Mouse (Mus musculus) neural tube, embryonic 13.5 days (tissue): Measurements from ENCODE around the gene Plxnd1. TPM values are rescaled to one million over a fixed set of nuclear protein-coding genes. Genes with fewer than 3 reads are reported as not detected.

Experiments
- ATAC-seq: fragments of 200-750 bp; cut with Nextera tagmentation; 2 replicates; pipeline ENCODE4 v1.8.0; 2017; ENCODE audit warnings: low read depth, mild to moderate bottlenecking, moderate TSS enrichment, moderate library complexity
- H3K27ac ChIP-seq: fragments of 300-500 bp; sonication (generic); replicated peaks from 2 replicates; pipeline ENCODE4 v1.5.1; 2015; ENCODE audit warnings: moderate library complexity, mild to moderate bottlenecking, inconsistent platforms
- H3K27me3 ChIP-seq: fragments of 300-500 bp; sonication (generic); 2 replicates; pipeline ENCODE4 v1.6.1; 2015; ENCODE audit warnings: mild to moderate bottlenecking, inconsistent platforms
- H3K36me3 ChIP-seq: fragments of 300-500 bp; sonication (generic); 2 replicates; pipeline ENCODE4 v1.6.1; 2015; ENCODE audit warnings: mild to moderate bottlenecking, inconsistent platforms
- H3K4me1 ChIP-seq: fragments of 300-500 bp; sonication (generic); replicated peaks from 2 replicates; pipeline ENCODE4 v1.6.1; 2015; ENCODE audit warnings: inconsistent platforms
- H3K4me2 ChIP-seq: fragments of 300-500 bp; sonication (generic); 2 replicates; pipeline ENCODE4 v1.6.1; 2015; ENCODE audit warnings: inconsistent platforms, mild to moderate bottlenecking, moderate library complexity
- H3K4me3 ChIP-seq: fragments of 300-500 bp; sonication (generic); 2 replicates; pipeline ENCODE4 v1.5.1; 2015; ENCODE audit warnings: mild to moderate bottlenecking, inconsistent platforms
- H3K9ac ChIP-seq: fragments of 300-500 bp; sonication (generic); 2 replicates; pipeline ENCODE4 v1.6.1; 2015; ENCODE audit warnings: moderate library complexity, mild to moderate bottlenecking, inconsistent platforms
- H3K9me3 ChIP-seq: fragments of 300-500 bp; sonication (generic); 2 replicates; pipeline ENCODE4 v1.6.1; 2016; ENCODE audit warnings: inconsistent platforms
- WGBS: fragments of 180-500 bp; shearing (Covaris S2); methylation state at CpG from one replicate; pipeline ENCODE4 v1.1.7; 2015; 5-methylcytosine and 5-hydroxymethylcytosine counted together
- polyA plus RNA-seq: library from polyadenylated mRNA; unstranded; fragments of >200 nt; fragmentation: Nextera tagmentation; extraction: Ambion mirVana; gene quantifications from 2 replicates; pipeline ENCODE4 v1.2.1, GENCODE M21; 2015

The Plxnd1 gene
- polyA plus RNA-seq, 1 experiment from 2014 or later: 17.8 TPM

DNA sequence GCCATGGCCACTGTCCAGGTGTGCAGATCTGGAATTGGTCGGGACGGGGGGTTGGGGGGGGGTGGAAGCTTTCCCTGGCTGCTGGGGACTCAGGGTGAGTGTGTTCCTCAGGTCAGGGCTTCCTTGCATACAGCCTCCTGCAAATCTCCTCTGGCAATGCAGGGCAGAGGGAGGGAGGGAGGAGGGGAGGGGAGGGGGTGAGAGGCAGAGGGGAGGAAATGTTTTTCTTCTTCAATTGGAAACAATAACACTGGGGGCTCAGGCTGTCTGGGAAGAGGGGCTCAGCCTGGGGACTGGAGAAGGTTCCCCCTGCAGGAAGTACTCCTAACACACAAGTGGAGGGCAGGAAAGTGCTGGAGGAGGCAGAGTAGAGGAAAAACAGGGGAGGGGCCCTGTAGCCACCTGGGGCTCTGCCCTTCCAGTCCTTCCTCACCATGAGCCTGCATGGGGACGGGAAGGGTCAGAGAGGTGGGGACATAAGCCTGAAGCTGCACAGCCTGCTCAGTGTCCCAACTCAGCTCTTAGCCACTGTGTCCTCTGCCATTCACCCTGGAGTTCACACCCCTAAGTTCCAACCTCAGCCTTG is 3.0 kb upstream of the Plxnd1 start:
- peaks cover 53% of the 10 kb centered on the region for H3K4me1 ChIP-seq
- WGBS: 23% methylated on average over 3 of the region's 3 CpGs

GRCm38 (mm10) chr6:115996171-115996851 is 1.5 kb upstream of the Plxnd1 start:
- ATAC-seq: no peak
- Histone ChIP-seq H3K27ac (0 out of 2 replicates have a peak overlapping the region, but pooled peaks have one; percentile 15), H3K4me3 (no peak overlapping the region), H3K9ac (no peak overlapping the region), H3K36me3 (no peaks in the 10 kb centered on the region), H3K4me2 (no peak overlapping the region), H3K27me3 (peaks cover 48% of the 10 kb centered on the region), H3K4me1 (peaks cover 64% of the 10 kb centered on the region), H3K9me3 (no peaks in the 10 kb centered on the region)
- 35% methylated on average over 6 of the region's 6 CpGs for whole genome bisulfite sequencing

More for the DNA sequence above, 3.0 kb upstream of the Plxnd1 start:
- H3K27ac ChIP-seq: peak overlapping the region; percentile 49; the same call in 1 of the 2 replicates
- H3K27me3 ChIP-seq: peaks cover 33% of the 10 kb centered on the region
- H3K4me2 ChIP-seq: no peak overlapping the region
- H3K9ac ChIP-seq: no peak overlapping the region
- no peak for ATAC-seq
- no peak overlapping the region for H3K4me3 ChIP-seq
- H3K36me3 ChIP-seq: no peaks in the 10 kb centered on the region
- no peaks in the 10 kb centered on the region for H3K9me3 ChIP-seq

GRCm38 (mm10) chr6:115995531-115995941 is 731 bp upstream of the Plxnd1 start:
- Histone ChIP-seq H3K4me3 (no peak overlapping the region; the same call in 1 of the 2 replicates), H3K4me1 (peaks cover 67% of the 10 kb centered on the region), H3K4me2 (peak overlapping the region; percentile 82), H3K27me3 (peaks cover 54% of the 10 kb centered on the region), H3K27ac (0 out of 2 replicates have a peak overlapping the region, but pooled peaks have one; percentile 7), H3K9ac (no peak overlapping the region), H3K36me3 (no peaks in the 10 kb centered on the region), H3K9me3 (no peaks in the 10 kb centered on the region)
- 57% methylated on average over 4 of the region's 4 CpGs for WGBS
- ATAC-seq: no peak

DNA sequence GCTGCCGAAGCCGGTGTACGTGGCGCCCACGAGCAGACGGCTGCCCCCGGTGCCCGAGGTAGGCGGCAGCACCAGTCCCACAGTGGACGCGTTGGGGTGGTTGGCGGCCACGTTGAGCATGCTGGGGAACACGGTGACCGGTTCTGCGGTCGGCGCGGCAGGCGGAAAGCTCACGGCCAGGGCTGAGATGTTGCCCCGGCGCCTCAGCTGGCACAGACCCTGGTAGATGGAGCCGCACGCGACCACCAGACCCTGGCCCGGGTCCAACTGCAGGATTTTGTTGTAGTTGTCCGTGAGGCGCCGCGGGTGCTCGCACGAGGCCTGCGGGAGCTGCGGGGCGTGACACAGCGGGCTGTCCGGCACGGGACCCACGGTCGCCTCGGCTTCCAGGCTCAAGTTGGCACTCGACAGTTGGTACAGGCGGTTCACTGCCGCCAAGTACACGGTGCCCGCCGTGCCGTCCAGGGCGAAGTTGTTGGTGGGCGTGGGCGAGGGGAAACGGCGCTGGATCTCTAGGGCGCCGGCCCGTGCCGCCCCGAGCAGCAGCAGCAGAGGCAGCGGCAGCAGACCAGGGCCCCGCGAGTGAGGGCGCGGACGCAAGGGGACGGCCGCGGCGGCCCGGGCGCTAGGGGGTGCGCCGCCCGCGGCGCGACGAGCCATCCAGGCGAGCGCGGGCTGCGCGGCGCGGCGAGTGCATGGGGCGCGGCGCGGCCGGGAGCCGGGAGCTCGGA is 494 bp downstream of the Plxnd1 start:
- H3K4me2 ChIP-seq: peak overlapping the region; percentile 82
- peak overlapping the region; percentile 53 for H3K4me3 ChIP-seq
- under 1% methylated on average over 82 of the region's 93 CpGs for WGBS
- peak overlapping the region; percentile 59 for H3K27ac ChIP-seq
- no peaks in the 10 kb centered on the region for H3K36me3 ChIP-seq
- H3K9me3 ChIP-seq: no peaks in the 10 kb centered on the region
- H3K9ac ChIP-seq: peak overlapping the region; percentile 70
- H3K4me1 ChIP-seq: peaks cover 74% of the 10 kb centered on the region
- ATAC-seq: peak; percentile 38
- H3K27me3 ChIP-seq: peaks cover 56% of the 10 kb centered on the region

DNA sequence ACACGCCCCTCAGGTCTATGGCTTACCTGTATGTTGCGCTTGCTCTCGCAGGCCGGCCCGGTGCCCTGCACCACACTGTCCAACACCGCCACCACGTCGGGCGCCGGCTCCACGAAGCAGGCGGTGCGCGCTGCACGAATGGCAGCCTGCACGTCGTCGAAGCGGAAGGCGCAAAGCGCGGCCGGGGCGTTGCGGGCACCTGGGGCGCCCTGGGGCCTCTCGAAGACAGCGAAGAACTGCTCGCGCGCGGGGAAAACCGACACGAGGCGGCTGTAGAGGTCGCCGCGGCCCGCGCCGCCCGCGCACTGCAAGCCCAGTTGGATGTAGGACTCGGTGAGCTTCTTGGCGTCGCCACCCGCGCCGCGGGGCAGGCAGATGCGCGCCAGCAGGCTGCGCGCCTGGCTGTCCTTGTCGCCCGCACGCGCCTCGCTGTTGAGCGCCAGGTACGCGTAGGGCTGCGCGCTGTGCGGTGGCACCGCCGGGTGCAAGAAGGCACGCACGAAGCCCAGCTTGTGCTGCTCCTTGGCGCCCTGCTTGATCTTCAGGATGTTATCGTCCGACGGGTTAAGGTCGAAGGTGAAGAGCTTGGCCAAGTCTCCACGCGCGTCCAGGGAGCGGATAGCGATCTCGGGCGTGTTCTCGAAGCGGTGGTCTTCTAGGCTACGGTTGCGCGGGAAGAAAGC is 1.2 kb downstream of the Plxnd1 start:
- Histone ChIP-seq H3K9ac (peak overlapping the region; percentile 70), H3K4me2 (peak overlapping the region; percentile 82), H3K27ac (peak overlapping the region; percentile 64), H3K4me1 (peaks cover 73% of the 10 kb centered on the region), H3K36me3 (no peaks in the 10 kb centered on the region), H3K9me3 (no peaks in the 10 kb centered on the region), H3K4me3 (peak overlapping the region; percentile 53), H3K27me3 (peaks cover 56% of the 10 kb centered on the region)
- 3% methylated on average over 86 of the region's 86 CpGs for WGBS
- no peak for ATAC-seq

DNA sequence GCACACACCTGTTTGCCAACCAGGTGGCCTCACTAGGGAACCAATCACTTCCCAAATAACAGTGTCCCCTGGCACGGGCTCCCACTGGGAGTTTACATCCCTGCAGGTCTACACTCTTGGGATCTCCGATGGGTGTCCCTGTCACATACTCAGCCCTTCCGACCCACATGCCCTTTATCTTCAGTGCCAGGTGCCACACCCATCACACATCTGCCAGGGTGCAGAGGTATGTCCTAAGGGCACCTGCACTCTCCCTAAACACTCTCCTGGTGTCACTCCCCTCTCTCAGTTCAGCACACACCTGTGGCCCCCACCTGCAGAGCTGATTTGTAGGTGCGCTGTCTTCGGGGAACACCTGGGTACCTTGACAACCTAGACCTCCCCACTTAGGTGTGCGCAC is 1.8 kb downstream of the Plxnd1 start:
- peak overlapping the region; percentile 70 for H3K9ac ChIP-seq
- 36% methylated on average over 6 of the region's 6 CpGs for WGBS

DNA sequence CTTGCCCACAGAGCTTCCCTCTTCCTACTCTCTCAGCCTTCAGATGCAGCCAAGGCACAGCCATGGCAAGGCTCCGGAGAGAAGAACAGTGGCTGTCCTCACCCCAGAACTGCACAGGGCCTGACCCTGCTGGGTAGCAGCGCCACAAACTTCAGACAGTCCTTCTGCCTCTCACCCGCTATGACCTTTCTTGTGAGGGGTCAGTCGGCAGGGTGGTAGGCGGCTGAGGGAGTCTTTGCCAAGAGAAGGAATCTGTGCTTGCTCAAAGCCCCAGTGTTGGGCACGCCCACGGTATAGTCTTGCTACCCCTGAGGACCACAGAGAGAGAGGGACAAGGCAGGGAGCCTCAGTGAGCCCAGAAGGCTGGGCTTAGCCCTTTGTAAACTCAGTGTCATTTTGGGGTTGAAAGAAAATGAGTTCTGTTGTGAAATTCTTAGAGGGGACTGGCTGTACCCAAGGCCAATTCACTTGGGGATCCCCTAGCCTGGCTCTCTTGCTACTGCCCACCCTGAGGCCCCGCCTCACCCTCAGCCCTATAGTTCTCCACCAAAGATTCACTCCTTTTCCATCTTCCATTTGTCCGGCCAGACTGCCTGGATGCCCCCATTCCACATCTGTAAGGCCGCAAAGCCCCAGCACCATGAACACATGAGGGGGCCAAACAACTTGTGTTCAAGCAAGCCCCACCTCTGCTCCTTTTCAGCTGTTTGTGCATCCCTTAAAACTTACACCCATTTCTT is 2.8 kb downstream of the Plxnd1 start:
- ATAC-seq: no peak
- Histone ChIP-seq H3K4me2 (peak overlapping the region; percentile 82), H3K9ac (peak overlapping the region; percentile 60), H3K27ac (peak overlapping the region; percentile 54), H3K9me3 (no peaks in the 10 kb centered on the region), H3K27me3 (peaks cover 55% of the 10 kb centered on the region), H3K4me1 (peaks cover 67% of the 10 kb centered on the region), H3K36me3 (no peaks in the 10 kb centered on the region), H3K4me3 (peak overlapping the region; percentile 53)
- WGBS: 25% methylated on average over 10 of the region's 10 CpGs

More for the DNA sequence above, 1.8 kb downstream of the Plxnd1 start:
- H3K36me3 ChIP-seq: no peaks in the 10 kb centered on the region
- peak overlapping the region; percentile 53 for H3K4me3 ChIP-seq
- no peak for ATAC-seq
- no peaks in the 10 kb centered on the region for H3K9me3 ChIP-seq
- peaks cover 56% of the 10 kb centered on the region for H3K27me3 ChIP-seq
- H3K4me1 ChIP-seq: peaks cover 67% of the 10 kb centered on the region
- peak overlapping the region; percentile 82 for H3K4me2 ChIP-seq
- peak overlapping the region; percentile 64; the same call in 1 of the 2 replicates for H3K27ac ChIP-seq

GRCm38 (mm10) chr6:115991108-115991880 is 3.5 kb downstream of the Plxnd1 start:
- no peak for ATAC-seq
- H3K36me3 ChIP-seq: no peaks in the 10 kb centered on the region
- H3K4me1 ChIP-seq: peaks cover 67% of the 10 kb centered on the region
- H3K4me2 ChIP-seq: peak overlapping the region; percentile 82
- H3K9me3 ChIP-seq: no peaks in the 10 kb centered on the region
- WGBS: 24% methylated on average over 13 of the region's 13 CpGs
- H3K9ac ChIP-seq: peak overlapping the region; percentile 60
- peaks cover 50% of the 10 kb centered on the region for H3K27me3 ChIP-seq
- H3K4me3 ChIP-seq: peak overlapping the region; percentile 53
- peak overlapping the region; percentile 54 for H3K27ac ChIP-seq

DNA sequence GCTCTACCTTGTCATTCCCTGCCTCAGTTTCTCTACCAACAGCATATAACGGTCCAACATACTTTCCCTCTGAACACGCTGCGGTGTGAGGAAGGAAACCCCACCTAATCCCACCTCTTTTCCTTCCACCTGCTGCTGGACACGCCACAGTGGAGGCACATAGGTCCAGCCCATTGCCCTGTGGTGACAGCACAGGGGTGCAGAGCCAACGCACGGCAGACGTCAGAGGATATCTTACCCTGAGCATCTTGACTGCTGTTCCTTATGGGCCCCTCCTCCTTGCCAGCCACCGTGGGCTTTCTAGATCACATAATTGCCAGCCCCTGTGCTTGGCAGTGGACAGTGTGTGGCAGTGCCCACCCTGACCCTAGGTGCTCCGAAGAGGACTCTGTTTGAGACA is 4.3 kb downstream of the Plxnd1 start:
- ATAC-seq: no peak
- Histone ChIP-seq H3K27me3 (peaks cover 42% of the 10 kb centered on the region), H3K4me1 (peaks cover 71% of the 10 kb centered on the region), H3K4me2 (peak overlapping the region; percentile 82), H3K27ac (no peak overlapping the region), H3K9me3 (no peaks in the 10 kb centered on the region), H3K36me3 (no peaks in the 10 kb centered on the region), H3K4me3 (peak overlapping the region; percentile 53; the same call in 1 of the 2 replicates), H3K9ac (peak overlapping the region; percentile 60)
- WGBS: 88% methylated on average over 9 of the region's 9 CpGs

GRCm38 (mm10) chr6:115990056-115990455 is 4.7 kb downstream of the Plxnd1 start:
- Histone ChIP-seq H3K4me1 (peaks cover 72% of the 10 kb centered on the region), H3K4me3 (peak overlapping the region; percentile 8; the same call in 1 of the 2 replicates), H3K4me2 (peak overlapping the region; percentile 82), H3K27me3 (peaks cover 41% of the 10 kb centered on the region), H3K9ac (0 out of 2 replicates have a peak overlapping the region, but pooled peaks have one; percentile 60), H3K9me3 (no peaks in the 10 kb centered on the region), H3K27ac (no peak overlapping the region), H3K36me3 (no peaks in the 10 kb centered on the region)
- no peak for ATAC-seq
- WGBS: 84% methylated on average over 3 of the region's 3 CpGs
